Mouse (Mus musculus) liver, embryonic 12.5 days (tissue): ENCODE results near the gene Tspan3. TPM values are rescaled to one million over a fixed set of nuclear protein-coding genes. Genes with fewer than 3 reads are reported as not detected.

Experiments used
- polyA plus RNA-seq: library from polyadenylated mRNA; unstranded; fragments of >200 nt; fragmentation: Nextera tagmentation; extraction: Ambion mirVana; gene quantifications from 2 replicates; pipeline ENCODE4 v1.2.1, GENCODE M21; 2016

Gene Tspan3
- polyA plus RNA-seq, 1 experiment from 2014 or later, result 70.6 TPM

Other genes starting within 250 kb of the Tspan3 start
- gene Scaper, start 227.4 kb downstream of the Tspan3 start, polyA plus RNA-seq, result 2.6 and 2.7 TPM in 2 replicates
- gene 4930563M21Rik, start 154.9 kb downstream of the Tspan3 start, polyA plus RNA-seq, result not detected in 2 replicates
- 48.9 and 50.5 TPM in 2 replicates for gene Rcn2, start 123.6 kb downstream of the Tspan3 start, polyA plus RNA-seq
- 3.2 and 3.7 TPM in 2 replicates for gene Pstpip1, start 75.5 kb downstream of the Tspan3 start, polyA plus RNA-seq